Mouse (Mus musculus) MEL-GATA-1-ER (cell line): ENCODE measurements at regions not wholly inside any gene's neighbourhood (a gene's known extent, or its start where the extent isn't known, plus 50 kb on each side); places are given as distances from the start of the nearest gene placed in this dataset.

Experiments used
- DNase-seq: peaks from one replicate; pipeline ENCODE4 v3.0.0-alpha.2; 2012; ENCODE audit warnings: low read depth; ENCODE audit errors: extremely low read depth

- DNase-seq = no peak
Measured at GRCm38 (mm10) chr10:99902280-99903231, 112.9 kb upstream of the Kitl start.

DNA sequence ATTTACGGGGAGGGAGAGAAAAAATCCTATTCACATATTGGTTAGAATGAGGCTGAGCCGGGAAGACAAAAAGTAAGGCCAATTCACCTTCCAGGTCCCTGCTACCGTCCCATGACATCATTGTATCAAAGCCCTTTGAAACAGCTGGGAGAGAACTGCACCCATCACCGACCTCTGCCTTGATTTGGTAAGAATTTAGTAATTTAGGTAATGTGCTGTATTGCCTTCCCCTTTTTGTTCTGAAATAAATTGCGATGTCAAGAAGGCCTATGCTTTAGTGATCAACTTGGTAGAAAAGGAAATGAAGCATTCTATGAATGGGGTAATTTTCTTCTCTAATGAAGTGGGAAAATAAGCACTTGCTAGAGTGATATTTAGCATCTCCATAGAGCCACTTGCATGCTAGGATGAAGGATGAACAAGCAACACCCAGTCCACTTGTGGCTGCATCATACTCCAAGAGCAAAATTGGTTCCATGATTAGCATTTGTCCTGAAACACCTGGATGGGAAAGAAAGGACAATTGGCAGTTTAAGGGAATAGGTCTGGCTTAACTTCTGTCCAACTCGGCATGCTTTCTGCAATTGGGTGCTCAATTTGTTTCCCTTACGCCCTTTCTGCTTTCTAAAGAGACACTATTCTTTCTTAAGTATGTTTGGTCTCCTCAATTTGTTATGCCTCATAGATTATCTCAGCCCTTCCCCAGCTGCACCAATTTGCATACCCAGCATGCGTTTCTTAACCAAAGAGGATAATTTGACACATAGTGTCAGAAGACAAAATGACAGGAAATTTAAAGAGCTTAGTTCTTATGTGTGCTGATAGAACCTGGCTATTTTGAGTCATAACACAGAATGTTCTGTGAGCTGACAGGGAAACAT is 114.2 kb upstream of the Kitl start:
- no peak for DNase-seq

DNA sequence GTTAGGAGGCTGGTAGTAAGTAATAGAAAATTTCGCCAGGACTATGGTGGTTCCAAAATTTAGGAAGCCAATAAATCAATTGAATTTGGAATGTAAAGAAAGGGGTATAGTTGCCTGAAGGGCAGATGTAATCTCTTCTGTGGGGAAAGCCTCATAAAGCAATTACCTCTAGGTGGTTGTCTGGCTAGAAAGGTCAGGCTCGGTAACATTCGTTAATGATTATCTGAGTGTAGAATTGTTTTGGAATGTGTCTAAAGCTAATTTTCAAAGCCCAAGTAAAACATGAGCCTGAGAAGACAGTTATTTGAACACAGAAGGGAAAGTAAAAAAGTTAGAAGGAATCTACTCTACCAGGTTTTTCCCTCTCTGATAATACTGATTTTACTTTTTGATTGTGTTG is 121.4 kb upstream of the Kitl start:
- no peak for DNase-seq

DNA sequence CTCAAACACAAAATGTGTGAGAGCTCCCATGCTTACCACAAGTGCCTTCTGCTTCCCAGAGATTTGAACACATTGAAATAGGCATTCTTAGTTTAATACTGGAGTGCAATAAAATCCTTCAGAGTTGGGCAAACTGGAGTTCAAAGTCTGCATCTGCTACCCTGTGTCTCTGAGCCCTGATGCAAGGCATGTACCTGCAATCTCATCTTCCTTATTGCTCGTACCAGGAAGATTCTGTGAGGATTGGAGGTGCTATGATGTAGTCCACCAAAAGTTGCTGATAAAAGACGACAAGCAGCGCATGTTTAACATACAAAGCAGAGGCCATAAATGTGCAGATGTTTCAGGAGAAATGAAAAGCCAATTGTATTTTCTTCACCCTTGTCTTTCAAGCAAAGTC is 123.5 kb upstream of the Kitl start:
- no peak for DNase-seq

- DNase-seq = no peak
Measured at GRCm38 (mm10) chr10:99881901-99882300, 122.4 kb upstream of the Csl start.

- no peak for DNase-seq
Measured at GRCm38 (mm10) chr10:99879362-99879761, 119.9 kb upstream of the Csl start.

- no peak for DNase-seq
Measured at GRCm38 (mm10) chr10:99864711-99865110, 105.3 kb upstream of the Csl start.

GRCm38 (mm10) chr10:99860322-99861089 is 101.0 kb upstream of the Csl start:
- DNase-seq = no peak

GRCm38 (mm10) chr10:99844110-99844509 is 84.7 kb upstream of the Csl start:
- DNase-seq = no peak

GRCm38 (mm10) chr10:99841167-99841843 is 81.8 kb upstream of the Csl start:
- no peak for DNase-seq

DNA sequence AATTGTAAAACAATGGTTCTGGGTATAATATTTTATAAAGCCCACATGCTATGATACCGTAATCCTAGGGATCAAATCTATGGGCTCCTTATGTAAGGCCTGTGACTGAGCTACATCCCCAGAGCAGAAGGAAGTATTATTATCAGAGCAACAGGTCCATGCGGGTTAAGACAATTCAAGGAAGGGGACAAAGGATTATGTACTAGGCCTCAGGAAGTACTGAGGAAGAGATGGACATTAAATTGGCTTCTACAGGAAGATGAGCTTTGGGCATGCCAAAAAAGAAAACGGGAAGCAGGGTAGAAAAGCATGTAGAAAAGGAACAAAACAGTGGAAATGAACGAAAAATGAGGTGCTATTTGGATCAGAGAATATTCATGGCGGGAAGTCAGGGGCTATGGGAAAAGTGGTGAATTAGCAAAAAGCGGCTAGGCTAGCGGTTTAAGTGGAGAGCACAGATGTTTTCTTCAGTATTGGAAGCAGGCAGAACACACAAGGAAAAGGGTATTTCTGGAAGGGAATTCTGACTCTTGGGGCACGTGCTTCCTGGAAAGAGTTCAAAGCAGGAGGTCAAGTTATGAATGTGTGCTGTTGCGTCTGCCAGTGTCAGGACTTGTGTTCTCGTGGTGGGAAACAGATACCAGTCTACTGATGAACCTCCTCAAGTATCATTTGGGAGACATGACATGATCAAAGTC is 80.9 kb upstream of the Csl start:
- DNase-seq = no peak

DNA sequence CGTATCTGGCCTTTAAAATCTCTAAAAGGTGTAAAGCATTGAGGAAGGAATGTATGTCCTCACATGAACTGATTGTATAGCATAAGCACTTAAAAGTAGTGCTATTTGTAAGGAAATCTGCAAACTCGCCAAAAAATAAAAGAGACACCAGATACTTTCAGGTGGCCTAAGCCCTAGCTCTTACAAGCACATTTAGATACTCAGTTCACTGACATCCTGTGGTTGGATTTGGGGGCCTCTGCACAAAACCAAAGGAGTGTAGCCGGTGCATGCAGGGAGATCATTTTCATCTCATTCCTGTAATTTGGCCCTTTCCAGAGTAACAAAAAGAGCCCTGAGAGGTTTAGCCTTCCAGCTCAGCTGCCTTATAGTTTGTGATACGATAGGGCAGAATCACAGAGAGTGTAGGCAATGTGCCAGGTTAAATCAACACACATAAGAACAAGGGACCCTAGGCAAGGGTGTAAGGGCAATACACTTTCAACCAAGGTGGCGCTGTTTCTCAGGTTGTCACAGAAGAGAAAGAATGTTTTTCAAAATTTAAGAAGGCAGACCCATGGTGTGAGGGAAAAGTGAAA is 77.5 kb upstream of the Csl start:
- no peak for DNase-seq

GRCm38 (mm10) chr10:99834905-99835633 is 75.6 kb upstream of the Csl start:
- no peak for DNase-seq

DNA sequence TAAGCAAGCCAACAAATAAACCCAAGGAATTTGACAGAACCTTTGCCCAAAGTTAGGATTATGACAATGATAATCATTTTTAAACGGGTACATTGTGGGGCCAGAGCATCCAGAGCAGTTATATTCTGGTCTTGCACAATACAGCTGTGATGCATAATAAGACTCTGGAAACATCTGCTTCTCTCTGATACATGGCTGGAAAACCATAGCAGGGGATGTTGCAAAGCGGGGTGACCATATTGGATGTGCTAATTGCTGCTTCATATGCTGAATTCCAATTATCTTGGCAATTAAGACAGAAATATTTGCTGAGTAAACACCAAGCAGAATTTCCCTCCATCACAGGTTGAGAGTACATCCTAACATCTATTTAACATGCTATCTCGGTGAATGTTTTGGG is 70.5 kb upstream of the Csl start:
- DNase-seq = no peak

DNA sequence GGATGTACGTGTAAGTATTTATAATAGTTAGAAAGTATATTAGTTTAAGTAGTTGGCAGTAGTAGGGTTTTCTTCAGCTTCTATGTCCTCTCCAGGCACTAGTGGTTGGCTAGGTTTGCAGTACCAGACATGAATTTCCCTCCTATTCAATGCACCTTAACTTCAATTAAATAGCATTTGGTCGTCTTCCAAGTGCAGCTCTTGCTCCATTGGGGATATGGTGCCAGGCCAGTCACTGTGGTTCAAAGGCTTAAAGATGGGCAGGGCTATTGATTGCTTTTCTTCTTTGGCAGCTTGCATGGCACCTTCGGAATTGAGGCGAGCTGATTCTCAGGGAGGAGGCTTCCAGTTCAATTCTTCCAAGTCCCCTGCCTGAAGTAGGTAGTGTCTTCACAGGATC is 68.0 kb upstream of the Csl start:
- no peak for DNase-seq

- no peak for DNase-seq
Measured at GRCm38 (mm10) chr10:99825881-99826280, 66.4 kb upstream of the Csl start.

DNA sequence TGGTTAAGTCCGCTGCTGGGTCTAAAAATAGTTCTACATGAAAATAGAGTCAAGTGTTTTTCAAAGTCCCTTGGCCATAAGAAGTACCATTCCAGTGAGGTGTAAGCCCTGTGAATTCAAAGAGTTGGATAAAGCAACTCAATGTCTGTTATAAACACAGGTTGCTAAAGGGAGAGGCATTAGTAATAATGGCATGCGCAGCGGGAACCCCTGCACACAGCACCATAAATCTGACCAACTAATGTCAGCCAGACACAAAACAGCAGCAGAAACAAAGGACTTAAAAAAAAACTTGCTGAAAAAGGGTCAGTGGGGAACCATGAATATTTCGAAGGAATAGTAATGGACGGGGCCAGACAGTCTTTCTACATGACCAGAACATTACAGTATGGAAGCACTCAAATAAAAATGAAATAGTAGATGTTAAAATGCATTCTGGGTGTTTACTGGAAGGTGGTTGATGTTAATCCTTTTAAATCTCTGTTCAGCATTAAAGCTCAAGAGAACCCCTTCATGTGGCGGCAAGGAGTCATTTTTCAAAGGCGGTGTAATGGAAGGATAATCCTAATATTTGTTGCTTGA is 52.7 kb upstream of the Csl start:
- no peak for DNase-seq

- no peak for DNase-seq
Measured at GRCm38 (mm10) chr10:99811430-99811829, 52.0 kb upstream of the Csl start.
